Mouse (Mus musculus): ENCODE data around the gene Tubb4b. TPM values are rescaled to one million over a fixed set of nuclear protein-coding genes. Genes with fewer than 3 reads are reported as not detected.

Tubb4b gene
- polyA plus RNA-seq, 1 experiment = 327 TPM

- no peak overlapping the region for H3K27ac ChIP-seq (ENCODE audit: control insufficient read depth, insufficient read depth, low read depth, low read length, poor library complexity)
- no peak for TF ChIP-seq POLR2A (IDR thresholded peaks at IDR 0.05; ENCODE audit: borderline replicate concordance, control insufficient read depth, low read depth, low read length)
- TF ChIP-seq CTCF (IDR thresholded peaks at IDR 0.05; ENCODE audit: control insufficient read depth, insufficient read depth, low read length) = no peak
- WGBS = 28% methylated on average over 8 of the region's 8 CpGs
- no peak overlapping the region for H3K4me3 ChIP-seq (replicated peaks; ENCODE audit: control insufficient read depth, low read depth, low read length)
- H3K4me1 ChIP-seq (ENCODE audit: control insufficient read depth, insufficient read depth, low read length) = peaks cover 3% of the 10 kb centered on the region; the same call in 1 of the 2 replicates
These were observed 51.9 kb downstream of the Tubb4b start for GRCm38 (mm10) chr2:25172629-25173028.

Other genes with a start within 250 kb of the Tubb4b start
- gene Mrpl41, start 249.6 kb downstream of the Tubb4b start, polyA plus RNA-seq (2011; ENCODE audit: insufficient read depth, insufficient read length, low replicate concordance, missing spikeins) = 46.5 and 61.1 TPM in 2 replicates
- 45.6 and 71.4 TPM in 2 replicates for gene Pnpla7, start 248.7 kb downstream of the Tubb4b start, polyA plus RNA-seq (2011; ENCODE audit: insufficient read depth, insufficient read length, low replicate concordance, missing spikeins)
- 11.3 and 28.2 TPM in 2 replicates for gene Nsmf, start 170.3 kb downstream of the Tubb4b start, polyA plus RNA-seq (2011; ENCODE audit: insufficient read depth, insufficient read length, low replicate concordance, missing spikeins)
- not detected in 2 replicates for gene Entpd8, start 144.4 kb downstream of the Tubb4b start, polyA plus RNA-seq (2011; ENCODE audit: insufficient read depth, insufficient read length, low replicate concordance, missing spikeins)
- gene Noxa1, start 129.6 kb downstream of the Tubb4b start, polyA plus RNA-seq (2011; ENCODE audit: insufficient read depth, insufficient read length, low replicate concordance, missing spikeins) = not detected in 2 replicates
- 1.7 and 2.6 TPM in 2 replicates for gene Nrarp, start 43.9 kb downstream of the Tubb4b start, polyA plus RNA-seq (2011; ENCODE audit: insufficient read depth, insufficient read length, low replicate concordance, missing spikeins)
- gene Tor4a, start 27.8 kb downstream of the Tubb4b start, polyA plus RNA-seq (2011; ENCODE audit: insufficient read depth, insufficient read length, low replicate concordance, missing spikeins) = 3.9 and 8.9 TPM in 2 replicates
- 26.7 and 38.0 TPM in 2 replicates for gene Nelfb, start 13.2 kb downstream of the Tubb4b start, polyA plus RNA-seq (2011; ENCODE audit: insufficient read depth, insufficient read length, low replicate concordance, missing spikeins)
- gene Stpg3, start 10.1 kb downstream of the Tubb4b start, polyA plus RNA-seq (2011; ENCODE audit: insufficient read depth, insufficient read length, low replicate concordance, missing spikeins) = not detected in 2 replicates
- not detected in 2 replicates for gene Fam166a, start 6.0 kb downstream of the Tubb4b start, polyA plus RNA-seq (2011; ENCODE audit: insufficient read depth, insufficient read length, low replicate concordance, missing spikeins)
- gene Slc34a3, start 9.7 kb upstream of the Tubb4b start, polyA plus RNA-seq (2011; ENCODE audit: insufficient read depth, insufficient read length, low replicate concordance, missing spikeins) = not detected in 2 replicates
- not detected in 2 replicates for gene Rnf224, start 12.1 kb upstream of the Tubb4b start, polyA plus RNA-seq (2011; ENCODE audit: insufficient read depth, insufficient read length, low replicate concordance, missing spikeins)
- 3.1 and 4.2 TPM in 2 replicates for gene Rnf208, start 17.6 kb upstream of the Tubb4b start, polyA plus RNA-seq (2011; ENCODE audit: insufficient read depth, insufficient read length, low replicate concordance, missing spikeins)
- gene Cysrt1, start 17.8 kb upstream of the Tubb4b start, polyA plus RNA-seq (2011; ENCODE audit: insufficient read depth, insufficient read length, low replicate concordance, missing spikeins) = not detected in 2 replicates
- 9.9 and 22.3 TPM in 2 replicates for gene AL732309.1, start 22.2 kb upstream of the Tubb4b start, polyA plus RNA-seq (2011; ENCODE audit: insufficient read depth, insufficient read length, low replicate concordance, missing spikeins)
- gene Tmem203, start 30.7 kb upstream of the Tubb4b start, polyA plus RNA-seq (2011; ENCODE audit: insufficient read depth, insufficient read length, low replicate concordance, missing spikeins) = 5.0 and 15.6 TPM in 2 replicates
- 1.4 and 17.5 TPM in 2 replicates for gene Tprn, start 37.9 kb upstream of the Tubb4b start, polyA plus RNA-seq (2011; ENCODE audit: insufficient read depth, insufficient read length, low replicate concordance, missing spikeins)
- gene Ssna1, start 47.7 kb upstream of the Tubb4b start, polyA plus RNA-seq (2011; ENCODE audit: insufficient read depth, insufficient read length, low replicate concordance, missing spikeins) = 48.8 and 65.8 TPM in 2 replicates
- 20.1 and 34.3 TPM in 2 replicates for gene Anapc2, start 47.8 kb upstream of the Tubb4b start, polyA plus RNA-seq (2011; ENCODE audit: insufficient read depth, insufficient read length, low replicate concordance, missing spikeins)
- gene Tmem210, start 63.4 kb upstream of the Tubb4b start, polyA plus RNA-seq (2011; ENCODE audit: insufficient read depth, insufficient read length, low replicate concordance, missing spikeins) = not detected in 2 replicates
- gene Lrrc26, start 65.2 kb upstream of the Tubb4b start, polyA plus RNA-seq (2011; ENCODE audit: insufficient read depth, insufficient read length, low replicate concordance, missing spikeins) = not detected in 2 replicates
- gene Grin1, start 94.5 kb upstream of the Tubb4b start, polyA plus RNA-seq (2011; ENCODE audit: insufficient read depth, insufficient read length, low replicate concordance, missing spikeins) = 5.0 TPM in 1 of 2 replicates, not detected in the other
- gene Man1b1, start 107.6 kb upstream of the Tubb4b start, polyA plus RNA-seq (2011; ENCODE audit: insufficient read depth, insufficient read length, low replicate concordance, missing spikeins) = 25.9 and 33.0 TPM in 2 replicates
- gene Dpp7, start 131.7 kb upstream of the Tubb4b start, polyA plus RNA-seq (2011; ENCODE audit: insufficient read depth, insufficient read length, low replicate concordance, missing spikeins) = 22.8 and 29.5 TPM in 2 replicates
- 20.1 and 62.6 TPM in 2 replicates for gene Uap1l1, start 141.0 kb upstream of the Tubb4b start, polyA plus RNA-seq (2011; ENCODE audit: insufficient read depth, insufficient read length, low replicate concordance, missing spikeins)
- 13.7 and 27.3 TPM in 2 replicates for gene Sapcd2, start 147.6 kb upstream of the Tubb4b start, polyA plus RNA-seq (2011; ENCODE audit: insufficient read depth, insufficient read length, low replicate concordance, missing spikeins)
- 0.54 TPM in 1 of 2 replicates, not detected in the other for gene Entpd2, start 171.2 kb upstream of the Tubb4b start, polyA plus RNA-seq (2011; ENCODE audit: insufficient read depth, insufficient read length, low replicate concordance, missing spikeins)
- gene Npdc1, start 174.6 kb upstream of the Tubb4b start, polyA plus RNA-seq (2011; ENCODE audit: insufficient read depth, insufficient read length, low replicate concordance, missing spikeins) = 3.4 and 22.4 TPM in 2 replicates
- gene Fut7, start 198.6 kb upstream of the Tubb4b start, polyA plus RNA-seq (2011; ENCODE audit: insufficient read depth, insufficient read length, low replicate concordance, missing spikeins) = 3.4 and 17.9 TPM in 2 replicates
- gene Abca2, start 204.0 kb upstream of the Tubb4b start, polyA plus RNA-seq (2011; ENCODE audit: insufficient read depth, insufficient read length, low replicate concordance, missing spikeins) = 5.0 and 15.0 TPM in 2 replicates
- not detected in 2 replicates for gene Clic3, start 232.1 kb upstream of the Tubb4b start, polyA plus RNA-seq (2011; ENCODE audit: insufficient read depth, insufficient read length, low replicate concordance, missing spikeins)
- 42.2 and 114 TPM in 2 replicates for gene Paxx, start 236.4 kb upstream of the Tubb4b start, polyA plus RNA-seq (2011; ENCODE audit: insufficient read depth, insufficient read length, low replicate concordance, missing spikeins)
- gene Ptgds, start 245.3 kb upstream of the Tubb4b start, polyA plus RNA-seq (2011; ENCODE audit: insufficient read depth, insufficient read length, low replicate concordance, missing spikeins) = 9.3 TPM in 1 of 2 replicates, not detected in the other